Mouse (Mus musculus): ENCODE measurements around the gene Hip1.

DNA sequence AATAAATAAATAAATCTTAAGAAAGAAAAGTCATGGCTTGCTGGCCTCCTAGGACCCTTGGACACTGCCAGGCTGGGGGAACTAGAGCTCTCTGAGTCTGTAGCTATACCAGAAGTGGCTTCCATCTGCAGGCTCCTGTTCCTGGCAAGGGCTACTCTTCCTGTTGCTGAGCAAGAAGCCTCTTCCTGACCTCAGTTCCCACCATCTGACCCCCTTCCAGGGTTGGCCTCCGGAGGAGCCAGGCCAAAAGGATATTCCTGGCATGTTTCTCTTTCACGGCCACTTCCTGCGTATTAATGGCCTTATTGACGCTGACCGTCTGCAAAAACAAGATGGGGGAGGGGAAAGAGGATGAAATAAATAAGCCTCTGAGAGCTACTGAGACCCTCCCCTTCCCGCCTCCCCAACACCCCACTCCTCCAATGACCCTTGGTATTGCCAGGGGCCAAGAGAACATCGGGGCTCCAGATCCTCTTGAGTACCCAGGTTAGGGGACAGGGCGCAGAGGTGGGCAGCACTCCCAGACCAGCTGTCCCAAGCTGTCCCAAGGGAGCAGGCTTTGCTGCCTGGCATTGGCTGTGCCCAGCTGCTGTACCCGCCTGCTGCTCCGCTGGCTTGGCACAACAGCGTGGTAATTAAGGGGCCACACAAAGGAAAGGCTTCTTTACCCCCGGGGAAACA lies 84.6 kb downstream of the Hip1 start:
- TF ChIP-seq EP300 (IDR thresholded peaks at IDR 0.05; ENCODE audit: low read depth), result peak; percentile 60
- no peak for TF ChIP-seq CTCF (IDR thresholded peaks at IDR 0.05; ENCODE audit: low read depth)
